Mouse (Mus musculus): Measurements from ENCODE around the gene Psmd9. TPM values are rescaled to one million over a fixed set of nuclear protein-coding genes. Genes with fewer than 3 reads are reported as not detected.

The Psmd9 gene
- 10 to 100 TPM; 30.9 to 42.8 TPM for total RNA-seq (2021)
- long read RNA-seq, experiment 1, transcript Psmd9-201 (6 exons, 2,597 nt): major isoform, 33 of 47 reads
- long read RNA-seq, experiment 1, partial matches to known transcripts: 7 of 47 reads
- long read RNA-seq, experiment 1, other reads (novel, unspliced or antisense): 7 of 47 reads
- long read RNA-seq, experiment 2, transcript Psmd9-201 (6 exons, 2,597 nt): major isoform, 46 of 55 reads
- long read RNA-seq, experiment 2, partial matches to known transcripts: 1 of 55 reads
- long read RNA-seq, experiment 2, other reads (novel, unspliced or antisense): 8 of 55 reads

- DNase-seq (ENCODE audit: low spot score in 2 of 2): no peak
Measured at GRCm38 (mm10) chr5:123169284-123169683, at the start of gene Psmd9. Gene Psmd9 (plus strand): TSS chr5:123169413.

- DNase-seq (ENCODE audit: low spot score in 2 of 2): no peak
Measured at GRCm38 (mm10) chr5:123120624-123121215, 48.5 kb upstream of the Psmd9 start.

GRCm38 (mm10) chr5:123122181-123122580, 47.0 kb upstream of the Psmd9 start:
- no peak for DNase-seq (ENCODE audit: low spot score in 2 of 2)

- DNase-seq (ENCODE audit: low spot score in 2 of 2): no peak
Measured at GRCm38 (mm10) chr5:123125105-123125504, 44.1 kb upstream of the Psmd9 start.

- no peak for DNase-seq (ENCODE audit: low spot score in 2 of 2)
Measured at GRCm38 (mm10) chr5:123125638-123126406, 43.4 kb upstream of the Psmd9 start.

GRCm38 (mm10) chr5:123127031-123127430, 42.2 kb upstream of the Psmd9 start:
- no peak for DNase-seq (ENCODE audit: low spot score in 2 of 2)

GRCm38 (mm10) chr5:123128426-123129169, 40.6 kb upstream of the Psmd9 start:
- DNase-seq (ENCODE audit: low spot score in 2 of 2): no peak

GRCm38 (mm10) chr5:123129170-123129757, 39.9 kb upstream of the Psmd9 start:
- no peak for DNase-seq (ENCODE audit: low spot score in 2 of 2)

- no peak for DNase-seq (ENCODE audit: low spot score in 2 of 2)
Measured at GRCm38 (mm10) chr5:123130030-123130813, 39.0 kb upstream of the Psmd9 start.

GRCm38 (mm10) chr5:123130814-123131148, 38.4 kb upstream of the Psmd9 start:
- DNase-seq (ENCODE audit: low spot score in 2 of 2): no peak

GRCm38 (mm10) chr5:123132308-123133071, 36.7 kb upstream of the Psmd9 start, which contains the start of gene Rhof:
Gene Rhof (minus strand): TSS chr5:123132692.
- DNase-seq (ENCODE audit: low spot score in 2 of 2): peak; percentile 88 to 90

- peak; percentile 92 to 93 for DNase-seq (ENCODE audit: low spot score in 2 of 2)
Measured at GRCm38 (mm10) chr5:123133083-123133783, 36.0 kb upstream of the Psmd9 start.

GRCm38 (mm10) chr5:123133784-123134143, 35.4 kb upstream of the Psmd9 start:
- DNase-seq (ENCODE audit: low spot score in 2 of 2): no peak

- DNase-seq (ENCODE audit: low spot score in 2 of 2): no peak
Measured at GRCm38 (mm10) chr5:123134186-123134874, 34.9 kb upstream of the Psmd9 start.

- no peak for DNase-seq (ENCODE audit: low spot score in 2 of 2)
Measured at GRCm38 (mm10) chr5:123134875-123135382, 34.3 kb upstream of the Psmd9 start.

- peak in 1 of 2 experiments; percentile 69 for DNase-seq (ENCODE audit: low spot score in 2 of 2)
Measured at GRCm38 (mm10) chr5:123135471-123136360, 33.5 kb upstream of the Psmd9 start.
